Mouse (Mus musculus) hindbrain, embryonic 10.5 days (tissue): ENCODE measurements around the gene Olfr1463. TPM values are rescaled to one million over a fixed set of nuclear protein-coding genes. Genes with fewer than 3 reads are reported as not detected.

Experiments used
- DNase-seq: peaks from one replicate; pipeline ENCODE4 v3.0.0-alpha.2; 2017; ENCODE audit warnings: low spot score
- H3K27ac ChIP-seq: fragments of 300-500 bp; sonication (generic); 2 replicates; pipeline ENCODE4 v1.5.1; 2016; ENCODE audit warnings: mild to moderate bottlenecking, moderate library complexity
- H3K27me3 ChIP-seq: fragments of 300-500 bp; sonication (generic); 2 replicates; pipeline ENCODE4 v1.6.1; 2016; ENCODE audit warnings: mild to moderate bottlenecking; ENCODE audit not compliant: poor library complexity, insufficient read depth, severe bottlenecking
- H3K36me3 ChIP-seq: fragments of 300-500 bp; sonication (generic); 2 replicates; pipeline ENCODE4 v1.6.1; 2016; ENCODE audit warnings: mild to moderate bottlenecking, moderate library complexity
- H3K4me1 ChIP-seq: fragments of 300-500 bp; sonication (generic); replicated peaks from 2 replicates; pipeline ENCODE4 v1.6.1; 2016; ENCODE audit warnings: mild to moderate bottlenecking
- H3K4me3 ChIP-seq: fragments of 300-500 bp; sonication (generic); 2 replicates; pipeline ENCODE4 v1.5.1; 2016; ENCODE audit warnings: mild to moderate bottlenecking, moderate library complexity
- H3K9me3 ChIP-seq: fragments of 300-500 bp; sonication (generic); 2 replicates; pipeline ENCODE4 v1.6.1; 2016; ENCODE audit warnings: mild to moderate bottlenecking, moderate library complexity
- WGBS: fragments of 180-500 bp; shearing (Covaris S2); methylation state at CpG from one replicate; pipeline ENCODE4 v1.1.7; 2016; 5-methylcytosine and 5-hydroxymethylcytosine counted together
- polyA plus RNA-seq: library from polyadenylated mRNA; unstranded; fragments of >200 nt; fragmentation: Nextera tagmentation; extraction: Ambion mirVana; gene quantifications from 2 replicates; pipeline ENCODE4 v1.2.1, GENCODE M21; 2016

Olfr1463 gene
- polyA plus RNA-seq, result not detected in 2 replicates

- no peak for DNase-seq
- Histone ChIP-seq H3K4me1 (no peaks in the 10 kb centered on the region), H3K27me3 (no peaks in the 10 kb centered on the region), H3K4me3 (no peak within 1 kb of the TSS), H3K36me3 (no peaks in the 10 kb centered on the region), H3K9me3 (peaks cover 45% of the 10 kb centered on the region), H3K27ac (no peak within 1 kb of the TSS)
Observed at GRCm38 (mm10) chr19:13231028-13231427, at the start of gene Olfr1463. Gene Olfr1463, plus strand, starts transcription at chr19:13231328.

- no peaks in the 10 kb centered on the region for H3K27me3 ChIP-seq
- no peak within 1 kb of the TSS for H3K4me3 ChIP-seq
- DNase-seq, result no peak
- H3K36me3 ChIP-seq, result no peaks in the 10 kb centered on the region
- 88% methylated on average over 1 of the region's 1 CpGs for WGBS
- peaks cover 34% of the 10 kb centered on the region for H3K9me3 ChIP-seq
- H3K4me1 ChIP-seq, result no peaks in the 10 kb centered on the region
- H3K27ac ChIP-seq, result no peak within 1 kb of the TSS
Observed at GRCm38 (mm10) chr19:13185434-13185833, 45.7 kb upstream of the Olfr1463 start, which contains the start of gene Olfr1462. Gene Olfr1462, plus strand, starts transcription at chr19:13185734.

- WGBS, result 89% methylated on average over 11 of the region's 11 CpGs
Observed at GRCm38 (mm10) chr19:13221666-13222065, 9.5 kb upstream of the Olfr1463 start.

More at GRCm38 (mm10) chr19:13221666-13222065, 9.5 kb upstream of the Olfr1463 start:
- no peak for DNase-seq
- H3K4me1 ChIP-seq, result no peaks in the 10 kb centered on the region
- H3K9me3 ChIP-seq, result peaks cover 45% of the 10 kb centered on the region
- no peaks in the 10 kb centered on the region for H3K27me3 ChIP-seq
- H3K27ac ChIP-seq, result no peak overlapping the region
- no peaks in the 10 kb centered on the region for H3K36me3 ChIP-seq
- H3K4me3 ChIP-seq, result no peak overlapping the region

Other genes with a start within 250 kb of the Olfr1463 start
- not detected in 2 replicates for gene Olfr1451, start 236.3 kb upstream of the Olfr1463 start, polyA plus RNA-seq
- gene Olfr1453, start 203.0 kb upstream of the Olfr1463 start, polyA plus RNA-seq, result not detected in 2 replicates
- gene Olfr1454, start 170.7 kb upstream of the Olfr1463 start, polyA plus RNA-seq, result not detected in 2 replicates
- gene Olfr1457, start 133.4 kb upstream of the Olfr1463 start, polyA plus RNA-seq, result not detected in 2 replicates
- gene Olfr1458, start 124.6 kb upstream of the Olfr1463 start, polyA plus RNA-seq, result not detected in 2 replicates
- not detected in 2 replicates for gene Olfr1459, start 81.8 kb upstream of the Olfr1463 start, polyA plus RNA-seq
- not detected in 2 replicates for gene Olfr1461, start 68.3 kb upstream of the Olfr1463 start, polyA plus RNA-seq
- not detected in 2 replicates for gene Olfr1462, start 45.6 kb upstream of the Olfr1463 start, polyA plus RNA-seq
- not detected in 2 replicates for gene Olfr1465, start 84.2 kb downstream of the Olfr1463 start, polyA plus RNA-seq
- gene Olfr1466, start 107.5 kb downstream of the Olfr1463 start, polyA plus RNA-seq, result not detected in 2 replicates
- gene Olfr1467, start 130.9 kb downstream of the Olfr1463 start, polyA plus RNA-seq, result not detected in 2 replicates
- not detected in 2 replicates for gene Olfr1469, start 176.5 kb downstream of the Olfr1463 start, polyA plus RNA-seq
- gene Olfr1471, start 212.1 kb downstream of the Olfr1463 start, polyA plus RNA-seq, result not detected in 2 replicates
- gene Olfr1472, start 224.8 kb downstream of the Olfr1463 start, polyA plus RNA-seq, result not detected in 2 replicates
- gene Olfr1474, start 238.2 kb downstream of the Olfr1463 start, polyA plus RNA-seq, result not detected in 2 replicates
- not detected in 2 replicates for gene Olfr1475, start 248.9 kb downstream of the Olfr1463 start, polyA plus RNA-seq